Mouse (Mus musculus) cerebellum, adult 9-10 months (tissue): ENCODE measurements around the gene Kynu.
A peak's percentile ranks its signal among the peaks of the same experiment; 100 is the strongest.

ENCODE experiments used
- DNase-seq: peaks from one replicate; pipeline ENCODE4 v3.0.0; 2022

Kynu gene

DNA sequence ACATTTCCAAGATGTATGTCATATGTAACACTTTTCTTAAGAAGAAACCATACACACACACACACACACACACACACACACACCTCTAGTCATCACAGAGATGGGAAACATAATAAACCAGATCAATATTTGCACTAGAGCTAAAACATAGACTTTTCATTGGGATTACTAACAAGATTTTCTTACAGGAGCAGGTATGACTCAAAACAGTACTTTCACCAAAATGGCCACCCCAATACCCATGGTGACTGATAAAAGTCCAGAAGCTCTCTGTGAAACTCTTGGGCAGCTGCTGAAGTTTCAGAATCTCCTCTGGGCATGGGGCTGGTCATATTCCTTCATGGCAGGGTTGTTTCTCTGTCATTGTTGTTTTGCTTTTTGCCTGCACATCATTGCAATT is 114.5 kb downstream of the Kynu start:
- DNase-seq: no peak

- peak; percentile 35 for DNase-seq
Observed at GRCm38 (mm10) chr2:43673619-43674018, 118.5 kb downstream of the Kynu start.

- no peak for DNase-seq
Observed at GRCm38 (mm10) chr2:43674098-43674497, 119.0 kb downstream of the Kynu start.

GRCm38 (mm10) chr2:43675277-43675676 is 120.1 kb downstream of the Kynu start:
- DNase-seq: no peak

- DNase-seq: no peak
Observed at GRCm38 (mm10) chr2:43690402-43690801, 135.3 kb downstream of the Kynu start.

GRCm38 (mm10) chr2:43691290-43691689 is 136.2 kb downstream of the Kynu start:
- no peak for DNase-seq

DNA sequence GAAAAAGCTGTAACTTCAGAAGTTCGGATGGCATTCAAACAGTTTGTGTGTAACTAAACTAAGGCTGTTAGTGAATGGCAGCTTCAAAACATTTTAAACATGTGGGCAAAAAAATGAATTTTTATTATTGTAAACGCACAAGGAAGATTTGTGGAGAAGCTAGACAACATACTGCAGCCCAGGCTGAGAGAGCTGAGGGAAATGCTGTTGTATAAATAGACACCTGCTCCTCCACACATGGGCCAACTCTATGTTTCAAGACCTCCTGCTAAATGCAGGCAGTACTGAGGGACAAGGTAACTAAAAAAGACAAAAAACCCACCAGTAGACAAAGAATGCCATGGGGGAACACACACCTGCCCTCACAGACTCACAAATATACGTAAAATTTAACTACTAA is 140.5 kb downstream of the Kynu start:
- DNase-seq: no peak

DNA sequence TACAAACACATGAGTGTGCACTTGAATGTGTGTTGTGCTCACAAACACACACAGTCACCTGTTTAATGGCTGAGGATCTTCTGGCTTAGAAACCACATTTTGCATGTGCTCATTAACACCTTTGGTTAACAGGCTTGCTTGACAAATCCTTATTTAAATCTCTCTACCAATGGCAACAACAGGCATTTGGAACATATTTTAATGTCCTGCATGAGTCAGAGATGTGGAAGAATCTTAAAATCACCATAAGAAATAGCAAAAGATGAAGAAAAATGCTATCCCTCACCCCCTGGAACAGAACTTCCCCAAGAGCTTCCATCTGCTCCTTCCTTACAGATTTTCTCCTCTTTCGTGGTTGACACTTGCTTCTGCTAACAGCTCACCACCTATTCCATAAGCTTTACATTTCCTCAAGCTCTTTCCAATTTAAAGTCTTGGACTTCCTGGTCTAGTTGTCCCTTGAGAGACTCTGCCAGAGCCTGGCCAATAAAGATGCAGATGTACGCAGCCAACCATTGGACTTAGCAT is 157.5 kb downstream of the Kynu start:
- no peak for DNase-seq

- DNase-seq: peak; percentile 64
Observed at GRCm38 (mm10) chr2:43722446-43723103, 167.4 kb downstream of the Kynu start.

DNA sequence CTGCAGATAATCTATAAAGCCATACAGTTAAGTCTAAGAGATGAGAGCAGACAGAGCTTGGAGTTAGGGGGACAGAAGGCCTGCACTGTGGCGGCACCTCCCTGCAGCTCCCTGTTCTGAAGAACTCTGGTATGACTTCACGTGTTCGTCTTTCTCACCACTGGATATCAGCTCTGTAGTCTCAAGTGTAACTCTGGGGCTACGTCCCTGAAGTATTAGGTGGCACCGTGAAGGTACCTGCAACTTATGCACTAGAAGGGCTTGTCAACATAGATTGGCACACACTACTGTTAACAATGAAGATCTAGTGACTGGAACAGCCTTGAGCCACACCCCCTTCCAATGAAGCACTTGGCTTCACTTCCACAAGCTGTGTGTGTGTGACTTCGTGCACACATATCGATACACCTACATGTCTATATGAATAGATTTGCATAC is 168.0 kb downstream of the Kynu start:
- no peak for DNase-seq

GRCm38 (mm10) chr2:43727181-43727580 is 172.1 kb downstream of the Kynu start:
- no peak for DNase-seq

DNA sequence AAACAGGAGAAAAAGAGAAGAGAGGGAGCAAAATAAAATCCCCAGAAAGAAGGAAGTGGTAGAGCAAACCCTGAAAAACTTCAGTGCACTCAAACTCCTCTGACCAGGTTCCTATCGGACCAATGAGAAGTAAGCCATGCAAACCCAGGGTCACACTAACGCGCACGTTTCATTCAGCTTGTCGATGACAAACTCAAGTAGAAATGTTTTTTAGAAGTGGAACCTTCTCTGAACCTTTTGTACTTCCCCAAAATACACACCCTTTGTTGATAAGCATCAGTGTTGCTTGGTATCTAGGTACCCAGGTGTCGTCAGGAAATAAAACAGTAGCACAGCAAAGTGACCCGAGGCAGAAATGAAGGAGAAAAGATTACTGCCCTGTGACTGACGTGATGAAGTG is 172.6 kb downstream of the Kynu start:
- DNase-seq: no peak

GRCm38 (mm10) chr2:43728831-43729230 is 173.7 kb downstream of the Kynu start:
- no peak for DNase-seq
